Mouse (Mus musculus): ENCODE results near the gene Keap1. TPM values are rescaled to one million over a fixed set of nuclear protein-coding genes. Genes with fewer than 3 reads are reported as not detected.
"Not testable (repeated sequence)": the region's sequence is repeated elsewhere in the genome, so short reads cannot be mapped to it uniquely, and the experiment has no call there.

The Keap1 gene
- total RNA-seq, 2 experiments from 2014 or later: 43.1 to 44.5 TPM

- no peak for DNase-seq
These were observed 25.3 kb upstream of the Keap1 start for GRCm38 (mm10) chr9:21264272-21264999.

GRCm38 (mm10) chr9:21261831-21262230 is 22.7 kb upstream of the Keap1 start:
- DNase-seq: no peak

- no peak for DNase-seq
These were observed 21.4 kb upstream of the Keap1 start for GRCm38 (mm10) chr9:21260491-21261040.

GRCm38 (mm10) chr9:21256349-21256748 is 17.2 kb upstream of the Keap1 start:
- not testable (repeated sequence) for DNase-seq

- no peak for DNase-seq
These were observed 15.5 kb upstream of the Keap1 start for GRCm38 (mm10) chr9:21254690-21255089.

GRCm38 (mm10) chr9:21251116-21251735 is 12.1 kb upstream of the Keap1 start:
- DNase-seq: no peak

- DNase-seq: peak in 1 of 2 experiments; percentile 73
These were observed 11.3 kb upstream of the Keap1 start for GRCm38 (mm10) chr9:21250509-21250908.

GRCm38 (mm10) chr9:21249629-21250508 is 10.7 kb upstream of the Keap1 start:
- DNase-seq: no peak

GRCm38 (mm10) chr9:21248326-21248725 is 9.2 kb upstream of the Keap1 start, which contains the start of gene S1pr5:
Gene S1pr5 (minus strand): TSS chr9:21248443.
- DNase-seq: peak in 1 of 2 experiments; percentile 57

- DNase-seq: no peak
These were observed 7.2 kb upstream of the Keap1 start for GRCm38 (mm10) chr9:21246342-21246741.

GRCm38 (mm10) chr9:21245113-21245487 is 5.9 kb upstream of the Keap1 start:
- no peak for DNase-seq

GRCm38 (mm10) chr9:21244428-21245112 is 5.4 kb upstream of the Keap1 start:
- no peak for DNase-seq

- DNase-seq: no peak
These were observed 4.8 kb upstream of the Keap1 start for GRCm38 (mm10) chr9:21243826-21244427.

GRCm38 (mm10) chr9:21241343-21241742 is 2.2 kb upstream of the Keap1 start:
- peak; percentile 83 to 89 for DNase-seq

- no peak for DNase-seq
These were observed 296 bp upstream of the Keap1 start for GRCm38 (mm10) chr9:21239465-21239848.

GRCm38 (mm10) chr9:21238004-21238732 is 993 bp downstream of the Keap1 start:
- DNase-seq: peak; percentile 69 to 77

GRCm38 (mm10) chr9:21237368-21238003 is 1.7 kb downstream of the Keap1 start:
- DNase-seq: peak in 1 of 2 experiments; percentile 50

- no peak for DNase-seq
These were observed 2.2 kb downstream of the Keap1 start for GRCm38 (mm10) chr9:21236991-21237367.

GRCm38 (mm10) chr9:21235341-21235740 is 3.8 kb downstream of the Keap1 start:
- DNase-seq: peak in 1 of 2 experiments; percentile 42

GRCm38 (mm10) chr9:21233805-21234204 is 5.4 kb downstream of the Keap1 start:
- DNase-seq: no peak

All from heart, adult 18-20 months (tissue).